Mouse (Mus musculus): Measurements from ENCODE around the gene Zfp764. TPM values are rescaled to one million over a fixed set of nuclear protein-coding genes. Genes with fewer than 3 reads are reported as not detected.
"Not testable (repeated sequence)": the region's sequence is repeated elsewhere in the genome, so short reads cannot be mapped to it uniquely, and the experiment has no call there.

Gene Zfp764
- total RNA-seq, 2 experiments from 2014 or later, result 4.6 to 5.0 TPM

- DNase-seq (ENCODE audit: low spot score in 2 of 2), result no peak
Measured at GRCm38 (mm10) chr7:127392251-127392824, 14.3 kb downstream of the Zfp764 start.

GRCm38 (mm10) chr7:127391538-127391937 lies 15.1 kb downstream of the Zfp764 start:
- DNase-seq (ENCODE audit: low spot score in 2 of 2), result no peak

GRCm38 (mm10) chr7:127390306-127390705 lies 16.3 kb downstream of the Zfp764 start:
- DNase-seq (ENCODE audit: low spot score in 2 of 2), result no peak

- not testable (repeated sequence) for DNase-seq (ENCODE audit: low spot score in 2 of 2)
Measured at GRCm38 (mm10) chr7:127388201-127388600, 18.4 kb downstream of the Zfp764 start.

GRCm38 (mm10) chr7:127386641-127387392 lies 19.8 kb downstream of the Zfp764 start, which contains the start of gene 9130019O22Rik:
Gene 9130019O22Rik, minus strand, starts transcription at chr7:127387166.
- DNase-seq (ENCODE audit: low spot score in 2 of 2), result peak; percentile 70 to 90

GRCm38 (mm10) chr7:127385560-127385959 lies 21.1 kb downstream of the Zfp764 start:
- DNase-seq (ENCODE audit: low spot score in 2 of 2), result not testable (repeated sequence)

GRCm38 (mm10) chr7:127378310-127378921 lies 28.2 kb downstream of the Zfp764 start:
- no peak for DNase-seq (ENCODE audit: low spot score in 2 of 2)

- DNase-seq (ENCODE audit: low spot score in 2 of 2), result peak; percentile 70 to 91
Measured at GRCm38 (mm10) chr7:127375271-127376245, 31.1 kb downstream of the Zfp764 start, which contains the start of gene Zfp747. Gene Zfp747, minus strand, starts transcription at chr7:127376050.

DNA sequence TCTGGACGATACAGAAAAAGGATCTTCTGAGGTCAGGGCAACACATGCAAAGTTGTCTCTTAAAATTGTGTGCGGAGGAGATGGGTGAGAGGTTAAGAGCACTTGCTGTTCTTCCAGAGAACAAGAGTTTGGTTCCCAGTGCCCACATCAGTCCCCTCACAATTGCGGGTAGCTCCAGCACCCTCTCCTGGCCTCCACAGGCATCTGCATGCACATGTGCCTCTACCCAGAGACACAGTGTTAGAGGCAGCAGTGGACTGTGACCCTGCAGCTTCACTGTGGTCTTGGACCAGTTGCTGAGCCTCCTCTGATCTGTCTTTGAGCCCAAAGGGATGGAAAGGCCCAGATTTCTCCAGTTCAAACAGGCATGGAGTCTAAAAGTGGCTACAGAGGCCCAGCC lies 34.8 kb downstream of the Zfp764 start:
- not testable (repeated sequence) for DNase-seq (ENCODE audit: low spot score in 2 of 2)

- no peak for DNase-seq (ENCODE audit: low spot score in 2 of 2)
Measured at GRCm38 (mm10) chr7:127371213-127371612, 35.4 kb downstream of the Zfp764 start.

DNA sequence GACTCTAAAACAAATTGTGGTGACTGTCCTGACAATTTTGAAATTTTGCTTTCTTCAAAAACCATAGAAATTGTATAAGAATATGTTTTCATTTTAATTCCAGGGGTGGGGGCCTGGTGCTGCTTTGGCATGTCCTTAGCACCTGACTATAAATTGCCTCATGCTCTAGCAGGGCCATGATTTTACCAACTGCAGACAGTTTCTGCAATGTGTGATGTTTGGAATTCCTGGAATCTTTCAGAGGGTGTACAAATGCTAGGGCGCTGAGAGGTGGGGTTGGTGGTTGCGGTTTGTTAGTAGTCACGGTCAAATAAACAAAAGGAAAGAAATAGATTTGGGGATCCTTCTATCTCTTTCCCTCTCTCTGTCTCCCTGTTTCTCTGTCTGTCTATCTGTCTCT lies 40.4 kb downstream of the Zfp764 start:
- DNase-seq (ENCODE audit: low spot score in 2 of 2), result no peak

GRCm38 (mm10) chr7:127364166-127364565 lies 42.5 kb downstream of the Zfp764 start:
- no peak for DNase-seq (ENCODE audit: low spot score in 2 of 2)

GRCm38 (mm10) chr7:127363475-127363921 lies 43.1 kb downstream of the Zfp764 start:
- DNase-seq (ENCODE audit: low spot score in 2 of 2), result no peak

DNA sequence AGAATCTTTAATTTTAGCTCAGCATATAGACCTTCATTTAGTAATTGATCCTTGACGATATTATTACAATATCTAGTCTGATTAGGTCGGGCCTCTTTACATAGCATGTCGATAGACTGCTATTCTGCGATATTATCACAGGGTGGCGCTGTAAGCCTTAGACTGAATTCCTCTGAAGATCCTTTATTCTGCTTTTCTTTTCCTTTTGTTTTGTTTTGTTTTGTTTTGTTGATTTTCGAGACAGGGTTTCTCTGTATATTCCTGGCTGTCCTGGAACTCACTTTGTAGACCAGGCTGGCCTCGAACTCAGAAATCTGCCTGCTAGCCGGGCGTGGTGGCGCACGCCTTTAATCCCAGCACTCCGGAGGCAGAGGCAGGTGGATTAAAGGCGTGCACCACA lies 44.2 kb downstream of the Zfp764 start:
- DNase-seq (ENCODE audit: low spot score in 2 of 2), result not testable (repeated sequence)

DNA sequence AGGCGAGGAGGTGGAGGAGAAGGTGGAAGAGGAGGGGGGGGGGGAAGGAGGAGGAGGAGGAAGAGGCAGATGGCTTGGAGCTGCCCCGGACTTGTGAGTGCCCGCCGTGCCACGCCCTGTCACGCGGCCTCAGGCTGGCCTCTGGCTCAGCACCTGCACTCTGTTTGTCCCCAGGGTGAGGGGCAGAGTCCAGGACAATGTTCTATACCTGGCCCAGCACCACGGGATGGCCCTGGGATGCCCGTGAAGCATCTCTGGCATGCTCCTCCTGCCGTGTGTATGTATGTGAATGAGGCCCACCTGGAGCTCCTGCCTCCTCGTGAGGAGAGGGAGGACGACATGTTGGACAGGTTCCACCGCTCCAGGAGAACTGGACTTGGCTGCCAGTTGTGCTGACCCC lies 45.2 kb downstream of the Zfp764 start:
- DNase-seq (ENCODE audit: low spot score in 2 of 2), result no peak

GRCm38 (mm10) chr7:127360265-127360664 lies 46.4 kb downstream of the Zfp764 start:
- no peak for DNase-seq (ENCODE audit: low spot score in 2 of 2)

- no peak for DNase-seq (ENCODE audit: low spot score in 2 of 2)
Measured at GRCm38 (mm10) chr7:127358472-127358871, 48.1 kb downstream of the Zfp764 start.

DNA sequence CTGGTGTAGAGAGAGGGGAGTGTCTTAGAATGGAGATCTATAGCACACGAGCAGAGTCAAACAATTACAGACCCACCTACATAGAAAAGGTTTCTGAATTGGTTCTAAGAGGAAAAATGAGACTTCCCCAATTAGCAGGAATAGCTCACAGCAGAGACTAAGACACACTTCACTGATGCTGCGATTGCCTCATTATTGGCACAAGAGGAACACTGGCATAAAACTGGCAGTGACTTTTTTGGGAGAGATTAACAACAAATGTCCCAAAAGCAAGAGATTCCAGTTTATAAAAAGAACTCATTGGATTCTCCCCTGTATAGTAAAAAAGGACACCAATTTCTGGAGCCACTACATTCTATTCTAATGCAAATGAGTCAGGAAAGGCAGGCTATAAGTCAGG lies 48.8 kb downstream of the Zfp764 start:
- no peak for DNase-seq (ENCODE audit: low spot score in 2 of 2)

GRCm38 (mm10) chr7:127355796-127356195 lies 50.8 kb downstream of the Zfp764 start:
- DNase-seq (ENCODE audit: low spot score in 2 of 2), result no peak
